Mouse (Mus musculus) lung, adult 2 months (tissue): ENCODE measurements around the gene Kdm5a. TPM values are rescaled to one million over a fixed set of nuclear protein-coding genes. Genes with fewer than 3 reads are reported as not detected.

Source experiments
- DNase-seq: peaks from one replicate; pipeline ENCODE4 v3.0.0; 2022
- H3K4me1 ChIP-seq: fragments of 200-500 bp; 2 replicates; pipeline ENCODE4 v1.6.1; 2011; ENCODE audit warnings: low read length; ENCODE audit not compliant: control insufficient read depth, insufficient read depth
- H3K4me3 ChIP-seq: fragments of 200-500 bp; replicated peaks from 2 replicates; pipeline ENCODE3; 2011; ENCODE audit warnings: low read depth, mild to moderate bottlenecking, control low read depth, low read length; ENCODE audit errors: extremely low read depth
- CTCF ChIP-seq: fragments of 200-500 bp; IDR thresholded peaks from 2 replicates; pipeline ENCODE4 v1.5.1; 2011; ENCODE audit warnings: mild to moderate bottlenecking, low read length, control low read depth; ENCODE audit not compliant: insufficient read depth
- POLR2A ChIP-seq: fragments of 200-500 bp; IDR thresholded peaks from 2 replicates; pipeline ENCODE4 v1.6.1; 2011; ENCODE audit warnings: low read depth, mild to moderate bottlenecking, control low read depth, low read length, borderline replicate concordance; ENCODE audit errors: extremely low read depth
- WGBS: fragments of 180-500 bp; shearing (Covaris S2); methylation state at CpG from one replicate; pipeline ENCODE4 v1.1.7; 2018; 5-methylcytosine and 5-hydroxymethylcytosine counted together
- polyA plus RNA-seq: library from polyadenylated mRNA; depleted of rRNA; stranded (reverse); fragments of >200 nt; gene quantifications from 2 replicates; pipeline ENCODE4 v1.2.3, GENCODE M21; 2012

Gene Kdm5a
- polyA plus RNA-seq, 1 experiment: 5.8 TPM

DNA sequence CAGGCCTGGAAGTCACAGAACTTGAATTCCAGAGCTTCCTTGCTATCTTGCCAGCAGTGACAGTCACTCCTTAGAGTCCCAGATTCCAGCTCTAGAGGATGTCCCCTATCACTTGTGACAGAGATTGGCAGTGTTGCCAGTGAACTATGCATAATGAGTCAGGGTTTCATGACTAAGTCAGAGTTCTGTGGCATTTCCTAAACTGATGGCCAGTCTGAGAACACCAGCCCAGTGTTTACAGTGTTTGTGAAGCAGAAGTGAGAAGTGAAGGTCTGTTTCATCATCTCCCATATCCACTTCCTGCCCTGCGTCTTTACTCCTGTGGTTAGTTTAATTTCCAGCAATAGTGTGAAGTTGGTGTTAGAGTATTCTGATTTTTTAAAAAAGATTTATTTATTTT, 106.7 kb downstream of the Kdm5a start:
- no peak overlapping the region for H3K4me3 ChIP-seq
- 59% methylated on average over 1 of the region's 1 CpGs for WGBS
- DNase-seq: no peak
- TF ChIP-seq CTCF (no peak), POLR2A (no peak)
- H3K4me1 ChIP-seq: 0 out of 2 replicates have a peak, but pooled peaks cover 5% of the 10 kb centered on the region

DNA sequence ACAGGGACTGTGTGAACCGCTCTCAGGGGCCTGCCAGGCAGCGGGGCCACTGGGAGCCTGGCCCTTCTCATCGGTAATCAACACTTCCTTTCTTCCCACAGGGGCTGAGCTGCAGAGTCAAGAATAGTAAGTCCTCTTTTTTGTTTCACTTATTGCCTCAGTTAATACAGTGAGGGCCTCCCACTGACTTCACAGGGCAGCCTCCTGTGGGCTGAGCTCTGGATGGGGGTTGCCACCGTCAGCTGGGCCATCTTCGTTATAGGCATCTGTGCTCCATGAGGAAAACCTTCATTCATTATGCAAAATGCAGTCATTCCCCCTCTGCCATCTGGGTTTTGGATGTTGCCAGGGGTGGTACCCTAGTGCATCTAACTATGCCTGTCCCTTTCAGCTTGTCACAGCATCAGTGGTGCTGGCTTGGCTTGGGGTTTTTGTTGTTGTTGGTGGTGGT, 108.1 kb downstream of the Kdm5a start:
- DNase-seq: no peak
- H3K4me3 ChIP-seq: no peak overlapping the region
- no peak for TF ChIP-seq CTCF
- H3K4me1 ChIP-seq: 0 out of 2 replicates have a peak, but pooled peaks cover 5% of the 10 kb centered on the region
- WGBS: 51% methylated on average over 5 of the region's 5 CpGs

DNA sequence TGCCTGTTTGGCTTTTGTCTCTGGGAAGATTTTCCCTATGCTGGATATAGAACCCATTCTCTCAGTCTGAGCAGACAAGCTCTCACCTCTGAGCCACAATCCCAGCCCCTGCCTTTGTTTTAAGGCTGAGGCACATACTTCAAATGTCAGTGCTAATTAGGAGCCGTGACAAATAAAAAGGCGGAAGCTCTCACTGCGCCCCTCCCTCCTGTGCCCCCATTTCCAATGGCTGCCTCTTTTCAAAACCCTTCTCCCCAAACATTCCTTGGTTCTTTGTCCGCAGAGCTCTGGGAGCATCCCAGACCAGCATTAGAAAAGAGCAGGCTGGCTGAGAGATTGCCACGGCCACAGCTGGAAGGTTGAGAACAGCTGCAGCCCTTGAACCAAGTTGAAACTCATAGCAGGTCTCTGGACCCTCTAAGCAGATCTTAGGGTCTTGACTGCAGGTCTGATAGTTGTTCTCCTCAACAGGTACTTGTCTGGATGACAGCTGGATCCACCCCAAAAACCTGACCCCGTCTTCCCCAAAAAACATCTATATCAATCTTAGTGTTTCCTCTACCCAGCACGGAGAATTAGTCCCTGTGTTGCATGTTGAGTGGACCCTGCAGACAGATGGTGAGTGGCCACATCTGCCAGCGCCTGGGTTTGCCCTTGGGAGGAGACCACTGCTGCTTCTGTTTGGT, 108.7 kb downstream of the Kdm5a start:
- TF ChIP-seq POLR2A: no peak
- TF ChIP-seq CTCF: no peak
- Histone ChIP-seq H3K4me1 (0 out of 2 replicates have a peak, but pooled peaks cover 5% of the 10 kb centered on the region), H3K4me3 (no peak overlapping the region)
- 62% methylated on average over 8 of the region's 8 CpGs for WGBS
- no peak for DNase-seq

DNA sequence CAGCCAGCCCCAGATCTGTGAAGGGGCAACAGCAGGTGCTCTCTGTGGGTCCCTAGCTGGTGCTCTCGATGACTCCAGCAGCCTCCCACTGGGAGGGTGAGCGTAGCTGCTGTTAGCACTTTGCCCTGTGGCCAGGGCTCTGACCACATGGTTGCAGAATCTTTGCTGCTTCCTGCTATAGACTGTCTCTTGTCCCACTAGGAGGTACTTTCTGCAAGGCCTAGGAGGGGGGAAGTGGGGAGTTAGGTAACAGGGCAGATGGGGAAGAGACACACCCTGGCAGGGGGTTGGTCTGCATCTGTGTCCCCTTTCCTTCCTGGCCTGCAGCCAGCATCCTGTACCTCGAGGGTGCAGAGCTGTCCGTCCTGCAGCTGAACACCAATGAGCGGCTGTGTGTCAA, 109.5 kb downstream of the Kdm5a start:
- TF ChIP-seq POLR2A (no peak), CTCF (no peak)
- 31% methylated on average over 5 of the region's 5 CpGs for WGBS
- Histone ChIP-seq H3K4me1 (0 out of 2 replicates have a peak, but pooled peaks cover 5% of the 10 kb centered on the region), H3K4me3 (no peak overlapping the region)
- DNase-seq: no peak

DNA sequence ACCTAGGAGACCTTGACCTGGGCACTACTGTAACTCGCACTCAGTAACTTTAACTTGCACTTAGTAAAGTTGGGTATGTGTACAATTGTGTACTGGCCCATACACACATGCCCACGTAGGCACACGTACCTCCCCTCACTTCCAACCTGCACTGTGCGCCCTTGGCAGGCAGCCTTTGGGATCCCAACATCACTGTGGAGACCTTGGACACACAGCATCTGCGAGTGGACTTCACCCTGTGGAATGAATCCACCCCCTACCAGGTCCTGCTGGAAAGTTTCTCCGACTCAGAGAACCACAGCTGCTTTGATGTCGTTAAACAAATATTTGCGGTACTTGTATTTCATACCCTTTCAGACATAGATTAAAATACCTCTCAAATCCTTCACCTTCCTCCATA, 111.4 kb downstream of the Kdm5a start:
- TF ChIP-seq POLR2A (no peak), CTCF (no peak)
- H3K4me1 ChIP-seq: 0 out of 2 replicates have a peak, but pooled peaks cover 3% of the 10 kb centered on the region
- no peak for DNase-seq
- no peak overlapping the region for H3K4me3 ChIP-seq
- WGBS: 62% methylated on average over 8 of the region's 8 CpGs

DNA sequence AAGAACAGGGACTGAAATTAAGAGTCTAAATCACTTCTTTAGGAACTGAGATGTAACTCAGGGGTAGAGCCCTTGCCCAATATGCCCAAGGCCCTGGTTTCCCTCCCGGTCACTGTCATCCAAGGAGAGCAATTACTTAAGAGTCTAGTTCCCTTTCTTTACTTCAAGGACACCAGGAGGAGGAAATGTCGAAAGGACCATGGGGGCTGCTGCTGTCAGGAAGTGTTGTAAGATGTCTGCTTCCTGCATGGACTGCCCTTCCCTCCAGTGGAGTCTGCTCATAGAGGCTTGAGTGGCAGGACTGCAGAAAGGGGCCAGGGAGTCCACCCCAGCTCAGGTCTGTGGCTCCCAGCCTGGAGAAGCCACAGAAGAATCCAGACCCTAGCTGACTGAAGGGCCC, 115.4 kb downstream of the Kdm5a start:
- H3K4me1 ChIP-seq: no peaks in the 10 kb centered on the region
- DNase-seq: no peak
- TF ChIP-seq POLR2A (no peak), CTCF (no peak)
- H3K4me3 ChIP-seq: no peak overlapping the region
- 38% methylated on average over 2 of the region's 2 CpGs for WGBS

DNA sequence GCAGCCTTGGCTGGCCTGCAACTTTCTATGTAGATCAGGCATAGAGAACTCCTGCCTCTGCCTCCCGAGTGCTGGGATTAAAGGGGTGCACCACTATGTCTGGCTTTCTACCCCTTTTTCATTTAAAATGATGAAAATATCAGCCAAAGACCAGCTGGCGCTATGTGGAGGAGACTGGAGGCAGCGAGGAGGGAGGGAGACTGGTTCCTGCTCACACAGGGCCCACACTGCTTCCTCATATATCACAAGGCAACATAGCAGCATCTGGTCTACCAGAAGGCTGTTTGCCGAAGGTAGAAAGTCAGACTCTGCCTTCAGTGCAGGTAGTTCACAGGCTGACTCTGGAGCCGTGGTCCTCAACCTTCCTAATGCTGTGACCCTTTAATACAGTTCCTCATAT, 116.4 kb downstream of the Kdm5a start:
- no peak for DNase-seq
- Histone ChIP-seq H3K4me1 (no peaks in the 10 kb centered on the region), H3K4me3 (no peak overlapping the region)
- 92% methylated on average over 5 of the region's 5 CpGs for WGBS
- TF ChIP-seq POLR2A (no peak), CTCF (no peak)

DNA sequence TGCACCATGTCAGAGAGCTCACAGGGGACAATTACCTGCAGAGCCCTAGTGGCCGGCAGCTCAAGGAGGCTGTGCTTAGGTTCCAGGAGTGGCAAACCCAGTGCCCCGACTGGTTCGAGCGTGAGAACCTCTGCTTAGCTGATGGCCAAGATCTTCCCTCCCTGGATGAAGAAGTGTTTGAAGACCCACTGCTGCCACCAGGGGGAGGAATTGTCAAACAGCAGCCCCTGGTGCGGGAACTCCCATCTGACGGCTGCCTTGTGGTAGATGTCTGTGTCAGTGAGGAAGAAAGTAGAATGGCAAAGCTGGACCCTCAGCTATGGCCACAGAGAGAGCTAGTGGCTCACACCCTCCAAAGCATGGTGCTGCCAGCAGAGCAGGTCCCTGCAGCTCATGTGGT, 117.6 kb downstream of the Kdm5a start:
- no peaks in the 10 kb centered on the region for H3K4me1 ChIP-seq
- H3K4me3 ChIP-seq: no peak overlapping the region
- DNase-seq: no peak
- TF ChIP-seq CTCF: 0 out of 2 replicates have a peak, but pooled peaks have one; percentile 14
- no peak for TF ChIP-seq POLR2A
- WGBS: 87% methylated on average over 6 of the region's 6 CpGs

DNA sequence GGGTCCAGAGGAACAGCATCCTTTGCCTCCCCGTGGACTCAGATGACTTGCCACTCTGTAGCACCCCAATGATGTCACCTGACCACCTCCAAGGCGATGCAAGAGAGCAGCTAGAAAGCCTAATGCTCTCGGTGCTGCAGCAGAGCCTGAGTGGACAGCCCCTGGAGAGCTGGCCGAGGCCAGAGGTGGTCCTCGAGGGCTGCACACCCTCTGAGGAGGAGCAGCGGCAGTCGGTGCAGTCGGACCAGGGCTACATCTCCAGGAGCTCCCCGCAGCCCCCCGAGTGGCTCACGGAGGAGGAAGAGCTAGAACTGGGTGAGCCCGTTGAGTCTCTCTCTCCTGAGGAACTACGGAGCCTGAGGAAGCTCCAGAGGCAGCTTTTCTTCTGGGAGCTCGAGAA, 118.1 kb downstream of the Kdm5a start:
- no peaks in the 10 kb centered on the region for H3K4me1 ChIP-seq
- no peak overlapping the region for H3K4me3 ChIP-seq
- TF ChIP-seq CTCF: no peak
- TF ChIP-seq POLR2A: no peak
- WGBS: 85% methylated on average over 14 of the region's 14 CpGs
- DNase-seq: no peak

DNA sequence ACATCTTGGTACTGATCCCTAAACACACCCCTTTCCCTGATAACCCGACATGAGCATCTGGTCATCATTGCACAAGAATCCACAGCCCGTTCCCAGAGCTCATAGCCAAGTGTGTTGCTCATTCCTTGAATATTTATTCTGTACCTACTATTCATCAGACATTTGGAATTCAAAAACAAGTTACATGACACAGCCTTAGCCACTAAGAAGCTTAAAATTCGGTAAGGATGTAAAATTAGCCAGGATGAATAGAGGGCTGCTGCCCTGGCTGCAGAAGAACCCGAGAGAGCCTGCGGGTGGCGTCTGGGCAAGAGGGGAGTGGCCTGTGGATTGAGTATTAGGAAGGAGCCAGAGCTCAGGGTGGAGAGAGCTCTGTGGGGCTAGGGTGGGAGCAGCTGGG, 118.8 kb downstream of the Kdm5a start:
- TF ChIP-seq POLR2A (no peak), CTCF (no peak)
- 16% methylated on average over 6 of the region's 6 CpGs for WGBS
- DNase-seq: no peak
- no peak overlapping the region for H3K4me3 ChIP-seq
- no peaks in the 10 kb centered on the region for H3K4me1 ChIP-seq

DNA sequence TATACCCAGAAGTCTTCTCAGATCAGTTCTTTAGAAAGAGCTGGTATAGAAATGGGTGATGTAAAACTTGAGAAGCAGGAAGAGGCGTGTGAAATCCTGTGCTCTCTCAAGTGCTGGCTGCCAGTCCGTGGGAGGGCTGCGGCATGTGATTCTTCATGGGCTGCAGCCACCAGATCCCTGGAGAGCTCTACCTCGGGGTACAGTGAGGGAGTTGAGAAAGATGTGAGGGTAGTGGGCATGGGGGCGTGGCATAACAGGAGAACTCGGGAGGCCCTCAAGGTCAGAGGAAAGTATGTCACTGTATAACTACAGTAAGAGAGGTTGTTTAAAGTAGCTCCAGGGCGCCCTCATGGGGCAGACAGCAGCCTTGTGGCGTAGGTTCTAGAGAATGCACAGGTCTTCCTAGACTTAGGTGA, 119.3 kb downstream of the Kdm5a start:
- Histone ChIP-seq H3K4me3 (no peak overlapping the region), H3K4me1 (no peaks in the 10 kb centered on the region)
- DNase-seq: no peak
- WGBS: 12% methylated on average over 8 of the region's 8 CpGs
- TF ChIP-seq POLR2A (no peak), CTCF (peak; percentile 52)
